Mouse (Mus musculus) erythroblast, embryonic 14.5 days (primary cell): ENCODE measurements around the gene Tbc1d17.

ENCODE experiments used
- GATA1 ChIP-seq: IDR thresholded peaks from 2 replicates; pipeline ENCODE4 v1.6.1; 2012; ENCODE audit warnings: low read length, inconsistent platforms, mixed read lengths
- TAL1 ChIP-seq: IDR thresholded peaks from 3 replicates; pipeline ENCODE4 v1.6.1; 2012; ENCODE audit warnings: low read length, inconsistent platforms, mixed read lengths

- no peak for TF ChIP-seq GATA1
- no peak for TF ChIP-seq TAL1
These were observed 14.3 kb upstream of the Tbc1d17 start for GRCm38 (mm10) chr7:44863210-44863609.
